Mouse (Mus musculus): ENCODE results near the gene Unk.
A peak's percentile ranks its signal among the peaks of the same experiment; 100 is the strongest.
"Not testable (repeated sequence)": the region's sequence is repeated elsewhere in the genome, so short reads cannot be mapped to it uniquely, and the experiment has no call there.

Unk gene

GRCm38 (mm10) chr11:116010948-116011347 is 19.2 kb upstream of the Unk start:
- DNase-seq (ENCODE audit: low spot score in 2 of 2) = no peak

- DNase-seq (ENCODE audit: low spot score in 2 of 2) = no peak
These were observed 18.4 kb upstream of the Unk start for GRCm38 (mm10) chr11:116011529-116012261.

- peak; percentile 64 to 69 for DNase-seq (ENCODE audit: low spot score in 2 of 2)
These were observed 17.7 kb upstream of the Unk start, which contains the start of gene Galk1 for GRCm38 (mm10) chr11:116012262-116012947. Gene Galk1 (minus strand): TSS chr11:116012719.

- DNase-seq (ENCODE audit: low spot score in 2 of 2) = no peak
These were observed 15.3 kb upstream of the Unk start for GRCm38 (mm10) chr11:116014821-116015220.

- no peak for DNase-seq (ENCODE audit: low spot score in 2 of 2)
These were observed 12.0 kb upstream of the Unk start for GRCm38 (mm10) chr11:116018106-116018505.

GRCm38 (mm10) chr11:116018867-116019266 is 11.3 kb upstream of the Unk start:
- DNase-seq (ENCODE audit: low spot score in 2 of 2) = not testable (repeated sequence)

GRCm38 (mm10) chr11:116019360-116019791 is 10.7 kb upstream of the Unk start:
- DNase-seq (ENCODE audit: low spot score in 2 of 2) = no peak

- no peak for DNase-seq (ENCODE audit: low spot score in 2 of 2)
These were observed 10.1 kb upstream of the Unk start for GRCm38 (mm10) chr11:116019976-116020411.

GRCm38 (mm10) chr11:116020519-116020922 is 9.6 kb upstream of the Unk start:
- DNase-seq (ENCODE audit: low spot score in 2 of 2) = no peak

- no peak for DNase-seq (ENCODE audit: low spot score in 2 of 2)
These were observed 8.5 kb upstream of the Unk start for GRCm38 (mm10) chr11:116021328-116022220.

- no peak for DNase-seq (ENCODE audit: low spot score in 2 of 2)
These were observed 7.8 kb upstream of the Unk start for GRCm38 (mm10) chr11:116022256-116022780.

GRCm38 (mm10) chr11:116023074-116023770 is 6.9 kb upstream of the Unk start:
- not testable (repeated sequence) for DNase-seq (ENCODE audit: low spot score in 2 of 2)

GRCm38 (mm10) chr11:116023771-116024355 is 6.3 kb upstream of the Unk start:
- DNase-seq (ENCODE audit: low spot score in 2 of 2) = peak; percentile 56 to 69

- peak; percentile 87 to 94 for DNase-seq (ENCODE audit: low spot score in 2 of 2)
These were observed 5.7 kb upstream of the Unk start for GRCm38 (mm10) chr11:116024356-116024808.

GRCm38 (mm10) chr11:116025056-116025845 is 4.9 kb upstream of the Unk start:
- DNase-seq (ENCODE audit: low spot score in 2 of 2) = no peak

GRCm38 (mm10) chr11:116027756-116028155 is 2.4 kb upstream of the Unk start, which contains the start of gene H3f3b:
Gene H3f3b (minus strand): TSS chr11:116027962.
- no peak for DNase-seq (ENCODE audit: low spot score in 2 of 2)

- DNase-seq (ENCODE audit: low spot score in 2 of 2) = no peak
These were observed 1.8 kb upstream of the Unk start for GRCm38 (mm10) chr11:116028177-116028865.

GRCm38 (mm10) chr11:116029086-116029865 is 846 bp upstream of the Unk start:
- no peak for DNase-seq (ENCODE audit: low spot score in 2 of 2)
